Mouse (Mus musculus) CH12.LX (cell line): Measurements from ENCODE around the gene Tmem150c. TPM values are rescaled to one million over a fixed set of nuclear protein-coding genes. Genes with fewer than 3 reads are reported as not detected.
A peak's percentile ranks its signal among the peaks of the same experiment; 100 is the strongest.

Experiments
- DNase-seq: peaks from one replicate; pipeline ENCODE4 v3.0.0-alpha.2; 2013; ENCODE audit errors: extremely low read depth
- H3K27ac ChIP-seq: 2 replicates; pipeline ENCODE4 v1.5.1; 2012; ENCODE audit warnings: low read depth, mild to moderate bottlenecking, control low read depth, moderate library complexity; ENCODE audit not compliant: insufficient read depth
- H3K27me3 ChIP-seq: replicated peaks from 2 replicates; pipeline ENCODE3; 2012; ENCODE audit warnings: inconsistent platforms
- H3K36me3 ChIP-seq, 2 experiments: replicated peaks in 1 of 2; 2 replicates each; pipeline versions ENCODE3 to v1.6.1; 2012; ENCODE audit warnings: inconsistent platforms in 1 of 2, low read length in 1 of 2, mild to moderate bottlenecking in 1 of 2, mixed read lengths in 1 of 2, moderate library complexity in 1 of 2; ENCODE audit not compliant: control insufficient read depth in 1 of 2, insufficient read depth in 1 of 2
- H3K4me1 ChIP-seq, 2 experiments: 2 replicates each; pipeline ENCODE4 v1.6.1; 2012; ENCODE audit warnings: inconsistent platforms in 1 of 2, moderate library complexity in 1 of 2; ENCODE audit not compliant: insufficient read depth in 2 of 2, control insufficient read depth in 1 of 2
- H3K4me2 ChIP-seq: 2 replicates; pipeline ENCODE4 v1.6.1; 2012; ENCODE audit warnings: low read depth, mild to moderate bottlenecking, control low read depth; ENCODE audit not compliant: poor library complexity, insufficient read depth, severe bottlenecking
- H3K4me3 ChIP-seq, 3 experiments: fragments of 150-350 bp in 1 of 3; sonication (generic) in 1 of 3; replicated peaks in 1 of 3; 2 replicates each; pipeline versions ENCODE3 to v1.5.1; 2011 to 2012; ENCODE audit warnings: low read depth in 2 of 3, low read length in 2 of 3, mild to moderate bottlenecking in 2 of 3, moderate library complexity in 2 of 3, control low read depth in 1 of 3, improper control_type of control experiment in 1 of 3, inconsistent platforms in 1 of 3, mixed read lengths in 1 of 3; ENCODE audit not compliant: poor library complexity in 1 of 3
- H3K79me2 ChIP-seq: replicated peaks from 2 replicates; pipeline ENCODE4 v1.6.1; 2012; ENCODE audit warnings: mild to moderate bottlenecking, moderate library complexity; ENCODE audit not compliant: control insufficient read depth, poor library complexity, insufficient read depth, severe bottlenecking; ENCODE audit errors: extremely low read depth
- H3K9ac ChIP-seq: 2 replicates; pipeline ENCODE4 v1.6.1; 2012; ENCODE audit warnings: low read depth, mild to moderate bottlenecking, control low read depth, moderate library complexity; ENCODE audit not compliant: insufficient read depth
- H3K9me3 ChIP-seq: replicated peaks from 2 replicates; pipeline ENCODE3; 2012; ENCODE audit warnings: low read length, inconsistent platforms, mixed read lengths
- BHLHE40 ChIP-seq: IDR thresholded peaks from 2 replicates; pipeline ENCODE4 v1.6.1; 2011; ENCODE audit warnings: mild to moderate bottlenecking, low read depth, low read length, improper control_type of control experiment
- CHD2 ChIP-seq: IDR thresholded peaks from 2 replicates; pipeline ENCODE4 v1.6.1; 2011; ENCODE audit warnings: low read length, improper control_type of control experiment
- CTCF ChIP-seq, 2 experiments: IDR thresholded peaks in 1 of 2; conservative IDR thresholded peaks in 1 of 2; 2 replicates each; pipeline ENCODE4 v1.5.1; 2011 to 2012; ENCODE audit warnings: low read depth in 2 of 2, low read length in 2 of 2, improper control_type of control experiment in 1 of 2, inconsistent platforms in 1 of 2, mild to moderate bottlenecking in 1 of 2, moderate library complexity in 1 of 2
- E2F4 ChIP-seq: IDR thresholded peaks from 2 replicates; pipeline ENCODE4 v1.6.1; 2011; ENCODE audit warnings: low read depth, low read length, improper control_type of control experiment; ENCODE audit not compliant: insufficient replicate concordance
- ELF1 ChIP-seq: IDR thresholded peaks from 2 replicates; pipeline ENCODE4 v1.6.1; 2014; ENCODE audit warnings: low read depth, mild to moderate bottlenecking, inconsistent platforms, low read length, improper control_type of control experiment
- EP300 ChIP-seq: IDR thresholded peaks from 2 replicates; pipeline ENCODE4 v1.6.1; 2011; ENCODE audit warnings: low read length, improper control_type of control experiment
- JUN ChIP-seq: IDR thresholded peaks from 2 replicates; pipeline ENCODE4 v1.6.1; 2011; ENCODE audit warnings: low read depth, mild to moderate bottlenecking, low read length, improper control_type of control experiment, moderate library complexity; ENCODE audit not compliant: insufficient read depth
- JUND ChIP-seq: conservative IDR thresholded peaks from 2 replicates; pipeline ENCODE4 v1.6.1; 2011; ENCODE audit warnings: low read depth, low read length, improper control_type of control experiment
- MAFK ChIP-seq: IDR thresholded peaks from 2 replicates; pipeline ENCODE4 v1.6.1; 2011; ENCODE audit warnings: low read length, improper control_type of control experiment; ENCODE audit not compliant: insufficient replicate concordance
- MAZ ChIP-seq: IDR thresholded peaks from 2 replicates; pipeline ENCODE4 v1.6.1; 2012; ENCODE audit warnings: low read depth, mild to moderate bottlenecking, inconsistent platforms, low read length, improper control_type of control experiment, moderate library complexity
- MEF2A ChIP-seq: IDR thresholded peaks from 2 replicates; pipeline ENCODE4 v1.6.1; 2014; ENCODE audit warnings: low read depth, mild to moderate bottlenecking, inconsistent platforms, low read length, improper control_type of control experiment, borderline replicate concordance
- MXI1 ChIP-seq: IDR thresholded peaks from 2 replicates; pipeline ENCODE4 v1.6.1; 2011; ENCODE audit warnings: mild to moderate bottlenecking, low read depth, low read length, improper control_type of control experiment
- MYC ChIP-seq: IDR thresholded peaks from 2 replicates; pipeline ENCODE4 v1.6.1; 2011; ENCODE audit warnings: low read depth, mild to moderate bottlenecking, improper control_type of control experiment, low read length
- NELFE ChIP-seq: IDR thresholded peaks from 2 replicates; pipeline ENCODE4 v1.6.1; 2011; ENCODE audit warnings: low read depth, low read length, improper control_type of control experiment
- NRF1 ChIP-seq: IDR thresholded peaks from 2 replicates; pipeline ENCODE4 v1.6.1; 2014; ENCODE audit warnings: low read depth, mild to moderate bottlenecking, inconsistent platforms, low read length, improper control_type of control experiment, moderate library complexity
- POLR2A ChIP-seq: IDR thresholded peaks from 2 replicates; pipeline ENCODE4 v1.6.1; 2011; ENCODE audit warnings: low read depth, mild to moderate bottlenecking, improper control_type of control experiment, low read length
- RAD21 ChIP-seq: IDR thresholded peaks from 2 replicates; pipeline ENCODE4 v1.6.1; 2011; ENCODE audit warnings: low read depth, mild to moderate bottlenecking, low read length, improper control_type of control experiment, moderate library complexity
- RCOR1 ChIP-seq: conservative IDR thresholded peaks from 2 replicates; pipeline ENCODE4 v1.6.1; 2012; ENCODE audit warnings: low read depth, mild to moderate bottlenecking, inconsistent platforms, low read length, improper control_type of control experiment
- SIN3A ChIP-seq: IDR thresholded peaks from 2 replicates; pipeline ENCODE4 v1.6.1; 2012; ENCODE audit warnings: low read length, improper control_type of control experiment, inconsistent platforms
- TBP ChIP-seq: conservative IDR thresholded peaks from 2 replicates; pipeline ENCODE4 v1.6.1; 2011; ENCODE audit warnings: low read depth, low read length, improper control_type of control experiment
- UBTF ChIP-seq: IDR thresholded peaks from 2 replicates; pipeline ENCODE4 v1.6.1; 2012; ENCODE audit warnings: low read depth, mild to moderate bottlenecking, inconsistent platforms, low read length, improper control_type of control experiment, moderate library complexity
- USF1 ChIP-seq: IDR thresholded peaks from 2 replicates; pipeline ENCODE4 v1.6.1; 2014; ENCODE audit warnings: low read depth, mild to moderate bottlenecking, inconsistent platforms, low read length, improper control_type of control experiment
- ZNF384 ChIP-seq: IDR thresholded peaks from 2 replicates; pipeline ENCODE4 v1.6.1; 2012; ENCODE audit warnings: low read depth, low read length, improper control_type of control experiment, inconsistent platforms
- dilution Hi-C: fragments of 300-500 bp; cut with MboI; formaldehyde crosslinking; loops from 2 replicates; pipeline ENCODE4 v1.14.3; 2020; ENCODE audit warnings: low sequenced_read_pairs; ENCODE audit not compliant: extremely low pct_unique_long_range_greater_than_20kb, extremely low pct_ligation_motif_present
- in situ Hi-C: fragments of 300-500 bp; cut with MboI; formaldehyde crosslinking; loops from 3 replicates; pipeline ENCODE4 v1.14.3; 2019; ENCODE audit warnings: low sequenced_read_pairs, low pct_ligation_motif_present, low pct_unique_long_range_greater_than_20kb, mixed read lengths
- polyA plus RNA-seq: library from polyadenylated mRNA; unstranded; fragments of >175 nt; gene quantifications from 2 replicates; pipeline ENCODE4 v1.2.1, GENCODE M21; 2012; ENCODE audit warnings: low read depth; ENCODE audit not compliant: insufficient read length
- total RNA-seq, 2 experiments: library from RNA; depleted of rRNA; stranded (reverse); fragments of 300-350 nt in 1 of 2; fragments of >200 nt in 1 of 2; gene quantifications; 2 replicates each; pipeline ENCODE4 v1.2.3; 2012 to 2014

Tmem150c gene
- total and polyA plus RNA-seq, 3 experiments: not detected

- H3K4me1 ChIP-seq: peaks cover 0 to 32% of the 10 kb centered on the region in 2 experiments; a peak in 2 of 4 replicates
- H3K9me3 ChIP-seq: no peaks in the 10 kb centered on the region
- peak overlapping the region; percentile 98 for H3K9ac ChIP-seq
- H3K4me2 ChIP-seq: peak overlapping the region; percentile 79
- dilution Hi-C loops: no loop called here
- TF ChIP-seq JUN: no peak
- no peak for TF ChIP-seq MXI1
- no peak for TF ChIP-seq ELF1
- no peak for TF ChIP-seq BHLHE40
- TF ChIP-seq USF1: no peak
- no peak for TF ChIP-seq ZNF384
- no peak for TF ChIP-seq NRF1
- no peak for TF ChIP-seq POLR2A
- no peak for TF ChIP-seq UBTF
- TF ChIP-seq RCOR1: no peak
- TF ChIP-seq CTCF (conservative IDR thresholded peaks at IDR 0.05 in 1 of 2, IDR thresholded peaks at IDR 0.05 in 1 of 2; ENCODE audit: low read depth in 2 of 2, low read length in 2 of 2): no peak
- TF ChIP-seq E2F4: no peak
- TF ChIP-seq MYC: no peak
- TF ChIP-seq TBP: no peak
- TF ChIP-seq RAD21: no peak
- TF ChIP-seq MEF2A: no peak
- TF ChIP-seq, all 38 proteins: peak for 0
- Histone ChIP-seq H3K4me3 (peak overlapping the region; percentile 80 to 96 (median 81)), H3K27ac (peak overlapping the region; percentile 80), H3K79me2 (peaks cover 73% of the 10 kb centered on the region), H3K36me3 (peaks cover 24 to 58% of the 10 kb centered on the region in 2 experiments), H3K27me3 (no peaks in the 10 kb centered on the region)
- in situ Hi-C loops: no loop called here
- peak; percentile 79 for DNase-seq
These were observed 121.5 kb downstream of the Tmem150c start for GRCm38 (mm10) chr5:100037965-100038713.

DNA sequence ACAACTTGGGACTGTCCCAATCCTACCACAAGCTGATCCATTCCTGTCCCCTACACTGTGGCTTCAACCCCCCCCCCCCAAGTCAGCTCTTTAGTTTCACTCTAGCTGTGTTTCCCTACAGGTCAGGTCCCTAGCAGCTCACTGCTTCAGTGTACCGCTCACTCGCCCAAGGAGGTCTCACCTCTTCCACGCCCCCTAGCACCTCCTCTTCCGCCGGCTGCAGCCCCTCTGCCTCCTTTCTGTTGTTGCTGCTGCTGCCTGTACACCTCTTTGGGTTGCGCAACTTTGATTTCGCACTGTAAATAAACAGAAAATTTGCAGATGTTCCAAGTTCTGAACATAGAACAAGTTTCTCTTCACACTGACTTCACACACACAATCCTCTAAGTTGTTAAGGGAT, 122.9 kb downstream of the Tmem150c start:
- DNase-seq: peak; percentile 67
- Histone ChIP-seq H3K9ac (peak overlapping the region; percentile 98; the same call in 1 of the 2 replicates), H3K4me2 (peak overlapping the region; percentile 79), H3K27me3 (no peaks in the 10 kb centered on the region), H3K27ac (no peak overlapping the region), H3K36me3 (peaks cover 34 to 58% of the 10 kb centered on the region in 2 experiments), H3K79me2 (peaks cover 59% of the 10 kb centered on the region), H3K4me1 (peaks cover 0 to 23% of the 10 kb centered on the region in 2 experiments; a peak in 2 of 4 replicates), H3K4me3 (peak overlapping the region; percentile 80 to 96 (median 81)), H3K9me3 (no peaks in the 10 kb centered on the region)
- dilution Hi-C loops (no loop called here), in situ Hi-C loops (no loop called here)
- no peak for TF ChIP-seq NELFE
- no peak for TF ChIP-seq JUND
- TF ChIP-seq SIN3A: no peak
- TF ChIP-seq MAFK: no peak
- TF ChIP-seq CHD2: no peak
- no peak for TF ChIP-seq MAZ
- no peak for TF ChIP-seq EP300
